Mouse (Mus musculus): Measurements from ENCODE around the gene Spink2. TPM values are rescaled to one million over a fixed set of nuclear protein-coding genes. Genes with fewer than 3 reads are reported as not detected.
"Not testable (repeated sequence)": the region's sequence is repeated elsewhere in the genome, so short reads cannot be mapped to it uniquely, and the experiment has no call there.

Gene Spink2
- polyA plus RNA-seq, 1 experiment from 2014 or later: 1.3 TPM

GRCm38 (mm10) chr5:77206134-77206533 lies 5.1 kb downstream of the Spink2 start:
- Histone ChIP-seq H3K27ac (ENCODE audit: low read length) (no peak overlapping the region), H3K4me1 (ENCODE audit: insufficient read depth, low read length) (peaks cover 2% of the 10 kb centered on the region; the same call in 1 of the 2 replicates), H3K27me3 (ENCODE audit: insufficient read depth, low read length) (no peaks in the 10 kb centered on the region), H3K9me3 (ENCODE audit: low read length) (no peaks in the 10 kb centered on the region), H3K36me3 (ENCODE audit: insufficient read depth, low read length) (no peaks in the 10 kb centered on the region), H3K9ac (replicated peaks; ENCODE audit: low read length) (no peak overlapping the region), H3K4me3 (ENCODE audit: low read length) (no peak overlapping the region), H3K4me2 (replicated peaks; ENCODE audit: low read depth, low read length) (no peak overlapping the region)
- 40% methylated on average over 11 of the region's 11 CpGs for WGBS
- no peak for ATAC-seq (ENCODE audit: low FRiP score, low TSS enrichment)

GRCm38 (mm10) chr5:77202238-77202637 lies 9.0 kb downstream of the Spink2 start:
- Histone ChIP-seq H3K4me2 (replicated peaks; ENCODE audit: low read depth, low read length) (no peak overlapping the region), H3K36me3 (ENCODE audit: insufficient read depth, low read length) (no peaks in the 10 kb centered on the region), H3K9me3 (ENCODE audit: low read length) (no peaks in the 10 kb centered on the region), H3K4me1 (ENCODE audit: insufficient read depth, low read length) (no peaks in the 10 kb centered on the region), H3K27me3 (ENCODE audit: insufficient read depth, low read length) (no peaks in the 10 kb centered on the region), H3K9ac (replicated peaks; ENCODE audit: low read length) (no peak overlapping the region), H3K4me3 (ENCODE audit: low read length) (no peak overlapping the region), H3K27ac (ENCODE audit: low read length) (no peak overlapping the region)
- no peak for ATAC-seq (ENCODE audit: low FRiP score, low TSS enrichment)

GRCm38 (mm10) chr5:77200695-77201094 lies 10.6 kb downstream of the Spink2 start:
- WGBS: 58% methylated on average over 4 of the region's 4 CpGs
- no peak for ATAC-seq (ENCODE audit: low FRiP score, low TSS enrichment)
- H3K4me1 ChIP-seq (ENCODE audit: insufficient read depth, low read length): no peaks in the 10 kb centered on the region

GRCm38 (mm10) chr5:77193951-77194350 lies 17.3 kb downstream of the Spink2 start:
- H3K4me3 ChIP-seq (ENCODE audit: low read length): no peak overlapping the region
- no peak for ATAC-seq (ENCODE audit: low FRiP score, low TSS enrichment)
- no peak overlapping the region for H3K27ac ChIP-seq (ENCODE audit: low read length)
- WGBS: 44% methylated on average over 3 of the region's 3 CpGs
- H3K36me3 ChIP-seq (ENCODE audit: insufficient read depth, low read length): no peaks in the 10 kb centered on the region
- no peaks in the 10 kb centered on the region for H3K27me3 ChIP-seq (ENCODE audit: insufficient read depth, low read length)
- H3K9me3 ChIP-seq (ENCODE audit: low read length): peaks cover under 1% of the 10 kb centered on the region; the same call in 1 of the 2 replicates
- H3K4me2 ChIP-seq (replicated peaks; ENCODE audit: low read depth, low read length): no peak overlapping the region
- no peaks in the 10 kb centered on the region for H3K4me1 ChIP-seq (ENCODE audit: insufficient read depth, low read length)
- H3K9ac ChIP-seq (replicated peaks; ENCODE audit: low read length): no peak overlapping the region

More at GRCm38 (mm10) chr5:77200695-77201094, 10.6 kb downstream of the Spink2 start:
- H3K4me3 ChIP-seq (ENCODE audit: low read length): no peak overlapping the region
- H3K27me3 ChIP-seq (ENCODE audit: insufficient read depth, low read length): no peaks in the 10 kb centered on the region
- no peaks in the 10 kb centered on the region for H3K9me3 ChIP-seq (ENCODE audit: low read length)
- no peaks in the 10 kb centered on the region for H3K36me3 ChIP-seq (ENCODE audit: insufficient read depth, low read length)
- H3K27ac ChIP-seq (ENCODE audit: low read length): no peak overlapping the region
- H3K4me2 ChIP-seq (replicated peaks; ENCODE audit: low read depth, low read length): no peak overlapping the region
- H3K9ac ChIP-seq (replicated peaks; ENCODE audit: low read length): no peak overlapping the region

- Histone ChIP-seq H3K4me3 (ENCODE audit: low read length) (no peak overlapping the region), H3K36me3 (ENCODE audit: insufficient read depth, low read length) (no peaks in the 10 kb centered on the region), H3K9me3 (ENCODE audit: low read length) (peaks cover 4% of the 10 kb centered on the region), H3K27me3 (ENCODE audit: insufficient read depth, low read length) (no peaks in the 10 kb centered on the region), H3K4me2 (replicated peaks; ENCODE audit: low read depth, low read length) (no peak overlapping the region), H3K9ac (replicated peaks; ENCODE audit: low read length) (no peak overlapping the region), H3K27ac (ENCODE audit: low read length) (no peak overlapping the region), H3K4me1 (ENCODE audit: insufficient read depth, low read length) (no peaks in the 10 kb centered on the region)
- WGBS: 52% methylated on average over 4 of the region's 4 CpGs
- no peak for ATAC-seq (ENCODE audit: low FRiP score, low TSS enrichment)
These were observed 18.0 kb downstream of the Spink2 start for GRCm38 (mm10) chr5:77193266-77193665.

- no peaks in the 10 kb centered on the region for H3K27me3 ChIP-seq (ENCODE audit: insufficient read depth, low read length)
- H3K4me1 ChIP-seq (ENCODE audit: insufficient read depth, low read length): no peaks in the 10 kb centered on the region
- H3K36me3 ChIP-seq (ENCODE audit: insufficient read depth, low read length): no peaks in the 10 kb centered on the region
- no peak for ATAC-seq (ENCODE audit: low FRiP score, low TSS enrichment)
- no peak overlapping the region for H3K27ac ChIP-seq (ENCODE audit: low read length)
- no peak overlapping the region for H3K4me3 ChIP-seq (ENCODE audit: low read length)
- peaks cover 4% of the 10 kb centered on the region for H3K9me3 ChIP-seq (ENCODE audit: low read length)
- H3K4me2 ChIP-seq (replicated peaks; ENCODE audit: low read depth, low read length): no peak overlapping the region
- no peak overlapping the region for H3K9ac ChIP-seq (replicated peaks; ENCODE audit: low read length)
- 71% methylated on average over 1 of the region's 1 CpGs for WGBS
These were observed 19.6 kb downstream of the Spink2 start for GRCm38 (mm10) chr5:77191631-77192030.

- no peaks in the 10 kb centered on the region for H3K4me1 ChIP-seq (ENCODE audit: insufficient read depth, low read length)
- H3K27ac ChIP-seq (ENCODE audit: low read length): no peak overlapping the region
- ATAC-seq (ENCODE audit: low FRiP score, low TSS enrichment): no peak
- H3K27me3 ChIP-seq (ENCODE audit: insufficient read depth, low read length): no peaks in the 10 kb centered on the region
- H3K36me3 ChIP-seq (ENCODE audit: insufficient read depth, low read length): no peaks in the 10 kb centered on the region
- H3K4me3 ChIP-seq (ENCODE audit: low read length): no peak overlapping the region
- 79% methylated on average over 4 of the region's 4 CpGs for WGBS
- H3K9ac ChIP-seq (replicated peaks; ENCODE audit: low read length): no peak overlapping the region
- no peak overlapping the region for H3K4me2 ChIP-seq (replicated peaks; ENCODE audit: low read depth, low read length)
- peaks cover 4% of the 10 kb centered on the region for H3K9me3 ChIP-seq (ENCODE audit: low read length)
These were observed 20.2 kb downstream of the Spink2 start for GRCm38 (mm10) chr5:77191106-77191505.

GRCm38 (mm10) chr5:77188738-77189137 lies 22.5 kb downstream of the Spink2 start:
- no peak overlapping the region for H3K4me3 ChIP-seq (ENCODE audit: low read length)
- no peak for ATAC-seq (ENCODE audit: low FRiP score, low TSS enrichment)
- H3K36me3 ChIP-seq (ENCODE audit: insufficient read depth, low read length): no peaks in the 10 kb centered on the region
- no peak overlapping the region for H3K27ac ChIP-seq (ENCODE audit: low read length)
- H3K4me1 ChIP-seq (ENCODE audit: insufficient read depth, low read length): no peaks in the 10 kb centered on the region
- H3K9ac ChIP-seq (replicated peaks; ENCODE audit: low read length): no peak overlapping the region
- 58% methylated on average over 3 of the region's 3 CpGs for WGBS
- peaks cover 4% of the 10 kb centered on the region for H3K9me3 ChIP-seq (ENCODE audit: low read length)
- no peaks in the 10 kb centered on the region for H3K27me3 ChIP-seq (ENCODE audit: insufficient read depth, low read length)
- no peak overlapping the region for H3K4me2 ChIP-seq (replicated peaks; ENCODE audit: low read depth, low read length)

- Histone ChIP-seq H3K9ac (replicated peaks; ENCODE audit: low read length) (no peak overlapping the region), H3K4me1 (ENCODE audit: insufficient read depth, low read length) (no peaks in the 10 kb centered on the region), H3K9me3 (ENCODE audit: low read length) (peaks cover 4% of the 10 kb centered on the region), H3K36me3 (ENCODE audit: insufficient read depth, low read length) (no peaks in the 10 kb centered on the region), H3K27ac (ENCODE audit: low read length) (no peak overlapping the region), H3K27me3 (ENCODE audit: insufficient read depth, low read length) (no peaks in the 10 kb centered on the region), H3K4me3 (ENCODE audit: low read length) (no peak overlapping the region), H3K4me2 (replicated peaks; ENCODE audit: low read depth, low read length) (no peak overlapping the region)
- WGBS: 95% methylated on average over 3 of the region's 3 CpGs
- ATAC-seq (ENCODE audit: low FRiP score, low TSS enrichment): no peak
These were observed 25.9 kb downstream of the Spink2 start for GRCm38 (mm10) chr5:77185351-77185750.

GRCm38 (mm10) chr5:77183876-77184275 lies 27.4 kb downstream of the Spink2 start:
- not testable (repeated sequence) for H3K4me1 ChIP-seq (ENCODE audit: insufficient read depth, low read length); H3K4me3 ChIP-seq (ENCODE audit: low read length); H3K4me2 ChIP-seq (replicated peaks; ENCODE audit: low read depth, low read length); H3K27me3 ChIP-seq (ENCODE audit: insufficient read depth, low read length); H3K9ac ChIP-seq (replicated peaks; ENCODE audit: low read length); ATAC-seq (ENCODE audit: low FRiP score, low TSS enrichment); H3K36me3 ChIP-seq (ENCODE audit: insufficient read depth, low read length); H3K9me3 ChIP-seq (ENCODE audit: low read length); H3K27ac ChIP-seq (ENCODE audit: low read length)
- WGBS: 63% methylated on average over 5 of the region's 5 CpGs
